Mouse (Mus musculus): ENCODE results near the gene Lhx6.

DNA sequence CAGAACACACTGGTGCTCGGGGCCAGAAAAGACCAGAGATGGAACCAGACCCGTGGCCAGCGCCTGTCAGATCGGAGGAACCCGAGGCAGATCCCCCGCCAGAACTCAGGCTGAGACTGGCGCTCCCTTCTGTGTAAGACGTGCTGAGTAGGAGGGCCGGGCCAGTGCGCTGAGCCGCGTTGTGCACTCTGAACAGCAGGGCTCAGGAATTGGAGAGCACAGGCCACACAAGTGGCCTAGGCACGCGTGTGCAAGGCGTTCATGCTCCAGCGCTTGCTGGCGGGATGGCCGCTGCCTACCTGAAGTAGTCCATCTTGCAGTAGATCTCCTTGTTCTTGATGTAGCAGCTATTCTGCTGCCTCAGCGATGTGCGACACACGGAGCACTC lies 2.7 kb downstream of the Lhx6 start:
- no peak for TF ChIP-seq EP300 (IDR thresholded peaks at IDR 0.05; ENCODE audit: low read depth)
- no peak for TF ChIP-seq CTCF (IDR thresholded peaks at IDR 0.05; ENCODE audit: low read depth)

Data from heart, postnatal 0 days (tissue).